Mouse (Mus musculus): ENCODE results near the gene Tnks1bp1. TPM values are rescaled to one million over a fixed set of nuclear protein-coding genes. Genes with fewer than 3 reads are reported as not detected.

The Tnks1bp1 gene
- polyA plus RNA-seq, 1 experiment from 2014 or later: 34.4 TPM

DNA sequence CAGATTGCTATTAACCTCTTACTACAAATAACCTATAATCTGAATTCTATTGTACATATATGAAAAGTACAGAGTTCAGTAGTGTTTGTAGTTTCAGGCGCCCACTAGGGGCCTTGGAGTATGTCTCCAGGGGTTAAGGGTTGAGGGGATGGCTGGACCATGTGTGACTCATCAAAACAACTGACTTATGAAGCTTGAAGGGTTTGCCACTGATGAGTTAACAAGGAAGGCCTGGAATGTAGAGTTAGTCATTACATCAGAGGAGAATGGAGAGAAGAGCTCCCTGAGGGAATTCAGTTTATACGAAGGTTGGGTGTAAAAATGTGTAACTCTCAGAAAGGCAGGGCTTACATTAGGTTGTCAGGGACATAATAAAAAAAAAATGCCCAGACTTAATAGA lies 50.2 kb downstream of the Tnks1bp1 start:
- Histone ChIP-seq H3K4me2 (ENCODE audit: low read depth, low read length) (no peak overlapping the region), H3K9me3 (ENCODE audit: control insufficient read depth, low read length) (no peaks in the 10 kb centered on the region), H3K4me3 (ENCODE audit: low read length) (no peak overlapping the region), H3K36me3 (ENCODE audit: control insufficient read depth, insufficient read depth, low read length) (no peaks in the 10 kb centered on the region), H3K4me1 (ENCODE audit: control insufficient read depth, insufficient read depth, low read length) (peaks cover 14% of the 10 kb centered on the region), H3K27me3 (replicated peaks; ENCODE audit: control insufficient read depth, insufficient read depth, low read length) (no peaks in the 10 kb centered on the region), H3K9ac (ENCODE audit: low read depth, low read length) (no peak overlapping the region), H3K27ac (ENCODE audit: low read length) (no peak overlapping the region)
- no peak for ATAC-seq
- 74% methylated on average over 2 of the region's 2 CpGs for WGBS

GRCm38 (mm10) chr2:85098824-85099511 lies 51.1 kb downstream of the Tnks1bp1 start:
- Histone ChIP-seq H3K4me2 (ENCODE audit: low read depth, low read length) (no peak overlapping the region), H3K27ac (ENCODE audit: low read length) (peak overlapping the region; percentile 30; the same call in 1 of the 2 replicates), H3K36me3 (ENCODE audit: control insufficient read depth, insufficient read depth, low read length) (no peaks in the 10 kb centered on the region), H3K4me1 (ENCODE audit: control insufficient read depth, insufficient read depth, low read length) (peaks cover 14% of the 10 kb centered on the region), H3K9me3 (ENCODE audit: control insufficient read depth, low read length) (no peaks in the 10 kb centered on the region), H3K4me3 (ENCODE audit: low read length) (no peak overlapping the region), H3K27me3 (replicated peaks; ENCODE audit: control insufficient read depth, insufficient read depth, low read length) (no peaks in the 10 kb centered on the region), H3K9ac (ENCODE audit: low read depth, low read length) (no peak overlapping the region)
- peak; percentile 51 for ATAC-seq
- 51% methylated on average over 7 of the region's 7 CpGs for WGBS

- no peak overlapping the region for H3K4me3 ChIP-seq (ENCODE audit: low read length)
- H3K27ac ChIP-seq (ENCODE audit: low read length): no peak overlapping the region
- no peak overlapping the region for H3K4me2 ChIP-seq (ENCODE audit: low read depth, low read length)
- no peaks in the 10 kb centered on the region for H3K36me3 ChIP-seq (ENCODE audit: control insufficient read depth, insufficient read depth, low read length)
- WGBS: 79% methylated on average over 8 of the region's 8 CpGs
- no peaks in the 10 kb centered on the region for H3K27me3 ChIP-seq (replicated peaks; ENCODE audit: control insufficient read depth, insufficient read depth, low read length)
- no peaks in the 10 kb centered on the region for H3K9me3 ChIP-seq (ENCODE audit: control insufficient read depth, low read length)
- H3K9ac ChIP-seq (ENCODE audit: low read depth, low read length): no peak overlapping the region
- peaks cover 23% of the 10 kb centered on the region for H3K4me1 ChIP-seq (ENCODE audit: control insufficient read depth, insufficient read depth, low read length)
- ATAC-seq: no peak
These were observed 55.4 kb downstream of the Tnks1bp1 start for GRCm38 (mm10) chr2:85103201-85103600.

GRCm38 (mm10) chr2:85105426-85106013 lies 57.7 kb downstream of the Tnks1bp1 start:
- 32% methylated on average over 11 of the region's 11 CpGs for WGBS
- Histone ChIP-seq H3K9ac (ENCODE audit: low read depth, low read length) (peak overlapping the region; percentile 25; the same call in 1 of the 2 replicates), H3K27me3 (replicated peaks; ENCODE audit: control insufficient read depth, insufficient read depth, low read length) (no peaks in the 10 kb centered on the region), H3K4me3 (ENCODE audit: low read length) (no peak overlapping the region), H3K27ac (ENCODE audit: low read length) (peak overlapping the region; percentile 61), H3K9me3 (ENCODE audit: control insufficient read depth, low read length) (no peaks in the 10 kb centered on the region), H3K4me1 (ENCODE audit: control insufficient read depth, insufficient read depth, low read length) (peaks cover 17% of the 10 kb centered on the region), H3K4me2 (ENCODE audit: low read depth, low read length) (peak overlapping the region; percentile 12; the same call in 1 of the 2 replicates), H3K36me3 (ENCODE audit: control insufficient read depth, insufficient read depth, low read length) (no peaks in the 10 kb centered on the region)
- ATAC-seq: peak; percentile 34

DNA sequence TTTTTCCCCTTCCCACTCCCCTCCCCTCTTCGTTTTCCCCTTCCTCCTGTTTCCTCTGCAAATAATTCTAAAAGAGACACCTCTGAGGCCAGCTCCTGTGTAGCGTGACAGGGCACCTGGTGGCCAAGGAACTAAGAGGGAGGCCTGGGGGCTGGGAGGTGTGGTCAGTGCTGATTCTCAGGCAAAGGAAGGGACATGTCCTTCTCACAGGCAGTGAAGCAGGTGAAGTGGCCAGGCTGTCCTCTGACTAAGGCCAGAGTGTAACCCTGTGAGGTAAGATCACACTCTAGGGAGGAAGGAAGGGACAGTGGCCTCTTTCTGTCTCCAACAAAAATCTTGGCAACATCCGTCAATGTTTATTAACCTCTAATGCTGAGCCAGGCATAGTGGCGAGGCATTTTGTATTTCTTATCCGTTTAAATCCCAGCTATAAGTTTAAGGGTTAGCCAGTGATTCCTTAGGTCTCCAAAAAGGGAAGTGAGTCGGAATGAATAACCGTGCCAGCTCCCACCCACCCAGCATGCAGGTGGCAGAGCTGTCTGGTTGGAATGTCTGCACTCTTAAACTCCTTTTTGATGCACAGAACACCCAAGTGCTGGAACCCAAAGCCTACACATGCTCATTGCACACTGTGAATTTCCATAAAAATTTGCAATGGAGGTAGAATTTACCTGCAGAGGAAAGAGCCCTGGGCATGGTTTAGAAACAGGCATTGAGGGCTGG lies 58.4 kb downstream of the Tnks1bp1 start:
- WGBS: 46% methylated on average over 7 of the region's 7 CpGs
- Histone ChIP-seq H3K9me3 (ENCODE audit: control insufficient read depth, low read length) (no peaks in the 10 kb centered on the region), H3K9ac (ENCODE audit: low read depth, low read length) (peak overlapping the region; percentile 25; the same call in 1 of the 2 replicates), H3K27me3 (replicated peaks; ENCODE audit: control insufficient read depth, insufficient read depth, low read length) (no peaks in the 10 kb centered on the region), H3K4me1 (ENCODE audit: control insufficient read depth, insufficient read depth, low read length) (peaks cover 17% of the 10 kb centered on the region), H3K36me3 (ENCODE audit: control insufficient read depth, insufficient read depth, low read length) (no peaks in the 10 kb centered on the region), H3K27ac (ENCODE audit: low read length) (peak overlapping the region; percentile 57), H3K4me2 (ENCODE audit: low read depth, low read length) (no peak overlapping the region), H3K4me3 (ENCODE audit: low read length) (no peak overlapping the region)
- ATAC-seq: peak; percentile 5; the same call in 1 of the 2 replicates

- H3K4me3 ChIP-seq (ENCODE audit: low read length): no peak overlapping the region
- no peak overlapping the region for H3K4me2 ChIP-seq (ENCODE audit: low read depth, low read length)
- H3K9ac ChIP-seq (ENCODE audit: low read depth, low read length): no peak overlapping the region
- ATAC-seq: peak; percentile 96
- H3K27ac ChIP-seq (ENCODE audit: low read length): peak overlapping the region; percentile 57
- H3K9me3 ChIP-seq (ENCODE audit: control insufficient read depth, low read length): no peaks in the 10 kb centered on the region
- H3K27me3 ChIP-seq (replicated peaks; ENCODE audit: control insufficient read depth, insufficient read depth, low read length): no peaks in the 10 kb centered on the region
- WGBS: 49% methylated on average over 4 of the region's 4 CpGs
- no peaks in the 10 kb centered on the region for H3K36me3 ChIP-seq (ENCODE audit: control insufficient read depth, insufficient read depth, low read length)
- H3K4me1 ChIP-seq (ENCODE audit: control insufficient read depth, insufficient read depth, low read length): peaks cover 17% of the 10 kb centered on the region
These were observed 59.1 kb downstream of the Tnks1bp1 start for GRCm38 (mm10) chr2:85106941-85107340.

DNA sequence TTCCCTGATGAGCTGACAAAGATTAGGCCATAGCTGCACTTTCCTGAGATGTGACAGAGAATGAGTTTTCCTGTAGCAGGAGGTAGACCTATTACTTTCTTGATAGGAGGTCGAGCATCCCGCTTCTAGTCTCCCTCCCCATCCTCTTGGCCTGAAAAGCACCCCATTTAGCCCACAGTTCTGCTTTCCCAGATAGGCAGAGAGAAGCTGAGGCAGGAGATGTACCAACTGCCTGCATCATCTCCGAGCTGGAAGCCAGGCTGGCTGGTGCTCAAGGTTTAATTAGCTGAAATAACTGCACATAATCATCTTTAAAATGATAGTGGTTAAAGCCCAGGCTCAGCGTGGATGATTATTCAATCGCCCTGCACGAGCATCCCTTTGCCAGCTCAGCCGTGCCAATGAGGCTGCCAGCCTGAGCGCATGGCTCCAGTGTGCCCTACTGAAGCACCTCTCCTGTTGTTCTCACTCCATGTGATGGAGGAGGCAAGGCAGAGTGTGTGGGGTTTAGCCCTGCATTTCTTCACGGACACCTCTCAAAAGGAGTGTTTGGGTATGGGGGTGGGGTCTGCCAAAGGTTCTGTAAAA lies 62.6 kb downstream of the Tnks1bp1 start:
- Histone ChIP-seq H3K9me3 (ENCODE audit: control insufficient read depth, low read length) (no peaks in the 10 kb centered on the region), H3K4me3 (ENCODE audit: low read length) (no peak overlapping the region), H3K27me3 (replicated peaks; ENCODE audit: control insufficient read depth, insufficient read depth, low read length) (no peaks in the 10 kb centered on the region), H3K27ac (ENCODE audit: low read length) (no peak overlapping the region), H3K4me1 (ENCODE audit: control insufficient read depth, insufficient read depth, low read length) (peaks cover 14% of the 10 kb centered on the region), H3K36me3 (ENCODE audit: control insufficient read depth, insufficient read depth, low read length) (no peaks in the 10 kb centered on the region), H3K4me2 (ENCODE audit: low read depth, low read length) (no peak overlapping the region), H3K9ac (ENCODE audit: low read depth, low read length) (no peak overlapping the region)
- WGBS: 81% methylated on average over 9 of the region's 9 CpGs
- no peak for ATAC-seq

All from intestine, embryonic 16.5 days (tissue).